Mouse (Mus musculus) T-helper 2 cell (primary cell): ENCODE measurements around the gene E2f4.

Experiments used
- in situ Hi-C: fragments of 300-600 bp; cut with MboI, MseI; formaldehyde crosslinking; loops from one replicate; pipeline ENCODE4 v1.15.1; 2025; ENCODE audit warnings: high pct_unique_total_duplicates

The E2f4 gene

GRCm38 (mm10) chr8:105315073-105315769 is 17.8 kb downstream of the E2f4 start:
- in situ Hi-C loops: no loop called here

GRCm38 (mm10) chr8:105317941-105318340 is 20.5 kb downstream of the E2f4 start:
- in situ Hi-C loops: no loop called here

- in situ Hi-C loops: no loop called here
Measured at GRCm38 (mm10) chr8:105318662-105319190, 21.3 kb downstream of the E2f4 start.

- in situ Hi-C loops: loop anchor here (10.0 kb wide), 1 partner anchor 892 kb away; the partner anchor contains the start of genes Prmt7 and Slc7a6os
Measured at GRCm38 (mm10) chr8:105323183-105323582, 25.7 kb downstream of the E2f4 start.

- in situ Hi-C loops: loop anchor here (10.0 to 25.0 kb wide), 2 partner anchors 737 to 889 kb away; partner anchors contain the start of genes Nfatc3, Prmt7 and Slc7a6os
Measured at GRCm38 (mm10) chr8:105325641-105326093, 28.2 kb downstream of the E2f4 start.

GRCm38 (mm10) chr8:105326141-105326672 is 28.7 kb downstream of the E2f4 start, which contains the start of the genes Lrrc29 and Tmem208:
Gene Lrrc29, minus strand, starts transcription at chr8:105326278.
Gene Tmem208, plus strand, starts transcription at chr8:105326354.
- in situ Hi-C loops: loop anchor here (10.0 to 25.0 kb wide), 2 partner anchors 736 to 889 kb away; partner anchors contain the start of genes Nfatc3, Prmt7 and Slc7a6os

- in situ Hi-C loops: loop anchor here (10.0 to 25.0 kb wide), 2 partner anchors 735 to 888 kb away; partner anchors contain the start of genes Nfatc3, Prmt7 and Slc7a6os
Measured at GRCm38 (mm10) chr8:105326968-105327367, 29.5 kb downstream of the E2f4 start.

GRCm38 (mm10) chr8:105330325-105330724 is 32.9 kb downstream of the E2f4 start:
- in situ Hi-C loops: loop anchor here (25.0 kb wide), 1 partner anchor 732 kb away; the partner anchor contains the start of gene Nfatc3

GRCm38 (mm10) chr8:105331469-105331868 is 34.0 kb downstream of the E2f4 start:
- in situ Hi-C loops: loop anchor here (25.0 kb wide), 1 partner anchor 731 kb away; the partner anchor contains the start of gene Nfatc3

- in situ Hi-C loops: loop anchor here (25.0 kb wide), 1 partner anchor 730 kb away; the partner anchor contains the start of gene Nfatc3
Measured at GRCm38 (mm10) chr8:105331931-105332330, 34.5 kb downstream of the E2f4 start.

- in situ Hi-C loops: loop anchor here (25.0 kb wide), 1 partner anchor 730 kb away; the partner anchor contains the start of gene Nfatc3
Measured at GRCm38 (mm10) chr8:105332523-105332922, 35.1 kb downstream of the E2f4 start.

GRCm38 (mm10) chr8:105336373-105337130 is 39.1 kb downstream of the E2f4 start:
- in situ Hi-C loops: loop anchor here (25.0 kb wide), 1 partner anchor 726 kb away; the partner anchor contains the start of gene Nfatc3

GRCm38 (mm10) chr8:105338992-105339391 is 41.5 kb downstream of the E2f4 start:
- in situ Hi-C loops: loop anchor here (25.0 kb wide), 1 partner anchor 723 kb away; the partner anchor contains the start of gene Nfatc3

GRCm38 (mm10) chr8:105339886-105340635 is 42.6 kb downstream of the E2f4 start:
- in situ Hi-C loops: loop anchor here (25.0 kb wide), 1 partner anchor 722 kb away; the partner anchor contains the start of gene Nfatc3

GRCm38 (mm10) chr8:105341399-105341798 is 43.9 kb downstream of the E2f4 start:
- in situ Hi-C loops: loop anchor here (25.0 kb wide), 1 partner anchor 721 kb away; the partner anchor contains the start of gene Nfatc3

- in situ Hi-C loops: loop anchor here (25.0 kb wide), 1 partner anchor 720 kb away; the partner anchor contains the start of gene Nfatc3
Measured at GRCm38 (mm10) chr8:105342768-105343167, 45.3 kb downstream of the E2f4 start.

- in situ Hi-C loops: loop anchor here (25.0 kb wide), 1 partner anchor 718 kb away; the partner anchor contains the start of gene Nfatc3
Measured at GRCm38 (mm10) chr8:105343791-105344574, 46.5 kb downstream of the E2f4 start.

- in situ Hi-C loops: loop anchor here (25.0 kb wide), 1 partner anchor 717 kb away; the partner anchor contains the start of gene Nfatc3
Measured at GRCm38 (mm10) chr8:105345061-105345975, 47.9 kb downstream of the E2f4 start.
